Mouse (Mus musculus) bone marrow, adult 2 months (tissue): ENCODE data around the gene Tbce. TPM values are rescaled to one million over a fixed set of nuclear protein-coding genes. Genes with fewer than 3 reads are reported as not detected.
"Not testable (repeated sequence)": the region's sequence is repeated elsewhere in the genome, so short reads cannot be mapped to it uniquely, and the experiment has no call there.

Experiments
- H3K27ac ChIP-seq: fragments of 200-500 bp; 2 replicates; pipeline ENCODE4 v1.5.1; 2012; ENCODE audit warnings: low read depth, mild to moderate bottlenecking, control low read depth, inconsistent platforms, low read length; ENCODE audit not compliant: control insufficient read depth, poor library complexity, insufficient read depth
- H3K4me1 ChIP-seq: fragments of 200-500 bp; 2 replicates; pipeline ENCODE4 v1.6.1; 2011; ENCODE audit warnings: low read length; ENCODE audit not compliant: control insufficient read depth, insufficient read depth
- H3K4me3 ChIP-seq: fragments of 200-500 bp; replicated peaks from 2 replicates; pipeline ENCODE3; 2011; ENCODE audit warnings: mild to moderate bottlenecking, low read depth, low read length, control low read depth; ENCODE audit not compliant: control insufficient read depth
- CTCF ChIP-seq: fragments of 200-500 bp; IDR thresholded peaks from 2 replicates; pipeline ENCODE4 v1.5.1; 2011; ENCODE audit warnings: low read length, control low read depth; ENCODE audit not compliant: control insufficient read depth, insufficient read depth
- POLR2A ChIP-seq: fragments of 200-500 bp; IDR thresholded peaks from 2 replicates; pipeline ENCODE4 v1.6.1; 2011; ENCODE audit warnings: low read depth, mild to moderate bottlenecking, control low read depth, low read length, borderline replicate concordance; ENCODE audit not compliant: control insufficient read depth
- whole genome bisulfite sequencing: fragments of 180-500 bp; shearing (Covaris S2); methylation state at CpG from one replicate; pipeline ENCODE4 v1.1.7; 2018; 5-methylcytosine and 5-hydroxymethylcytosine counted together
- polyA plus RNA-seq: library from polyadenylated mRNA; stranded (reverse); fragments of >200 nt; gene quantifications from 2 replicates; pipeline ENCODE4 v1.2.4, GENCODE M21; 2011; ENCODE audit warnings: low replicate concordance; ENCODE audit not compliant: missing spikeins, insufficient read depth, insufficient read length

Gene Tbce
- polyA plus RNA-seq, 1 experiment: 159 TPM

- H3K4me1 ChIP-seq: no peaks in the 10 kb centered on the region
- H3K4me3 ChIP-seq: no peak overlapping the region
- no peak overlapping the region for H3K27ac ChIP-seq
- 80% methylated on average over 2 of the region's 2 CpGs for WGBS
- TF ChIP-seq POLR2A (no peak), CTCF (no peak)
Measured at GRCm38 (mm10) chr13:14006056-14006455, 33.4 kb downstream of the Tbce start.

DNA sequence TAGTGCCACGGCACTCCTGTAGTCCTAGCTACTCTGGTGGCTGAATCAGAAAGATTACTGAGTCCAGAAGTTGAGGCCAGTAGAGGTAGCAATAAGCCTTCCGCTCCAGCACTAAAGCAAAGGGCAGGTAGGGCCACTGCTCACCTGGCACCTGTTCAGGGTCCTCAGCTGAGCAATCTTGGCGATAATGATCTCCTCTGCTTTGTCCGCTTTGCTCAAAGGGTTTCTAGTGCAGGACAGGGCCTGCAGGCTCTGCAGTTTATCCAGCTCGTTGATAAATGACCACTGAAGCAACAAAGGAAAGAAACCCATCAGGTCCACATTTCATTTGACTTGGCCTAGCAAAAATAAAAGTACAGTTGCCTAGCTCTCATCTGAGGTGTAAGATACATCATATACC, 34.4 kb downstream of the Tbce start:
- Histone ChIP-seq H3K4me3 (no peak overlapping the region), H3K27ac (no peak overlapping the region), H3K4me1 (no peaks in the 10 kb centered on the region)
- WGBS: 92% methylated on average over 5 of the region's 5 CpGs
- no peak for TF ChIP-seq CTCF
- no peak for TF ChIP-seq POLR2A

GRCm38 (mm10) chr13:14004086-14004485, 35.4 kb downstream of the Tbce start:
- WGBS: 72% methylated on average over 4 of the region's 4 CpGs
- TF ChIP-seq POLR2A: no peak
- no peak for TF ChIP-seq CTCF
- Histone ChIP-seq H3K4me3 (no peak overlapping the region), H3K4me1 (no peaks in the 10 kb centered on the region), H3K27ac (no peak overlapping the region)

- Histone ChIP-seq H3K4me3 (no peak overlapping the region), H3K27ac (no peak overlapping the region), H3K4me1 (no peaks in the 10 kb centered on the region)
- WGBS: 88% methylated on average over 2 of the region's 2 CpGs
- TF ChIP-seq POLR2A (no peak), CTCF (no peak)
Measured at GRCm38 (mm10) chr13:14002706-14003105, 36.7 kb downstream of the Tbce start.

- no peaks in the 10 kb centered on the region for H3K4me1 ChIP-seq
- TF ChIP-seq POLR2A: no peak
- no peak for TF ChIP-seq CTCF
- H3K27ac ChIP-seq: no peak overlapping the region
- no peak overlapping the region for H3K4me3 ChIP-seq
- 95% methylated on average over 5 of the region's 5 CpGs for WGBS
Measured at GRCm38 (mm10) chr13:13997476-13997875, 42.0 kb downstream of the Tbce start.

GRCm38 (mm10) chr13:13995046-13995445, 44.4 kb downstream of the Tbce start:
- WGBS: 90% methylated on average over 5 of the region's 5 CpGs
- H3K27ac ChIP-seq: no peak overlapping the region
- no peak for TF ChIP-seq CTCF
- TF ChIP-seq POLR2A: no peak
- no peak overlapping the region for H3K4me3 ChIP-seq
- no peaks in the 10 kb centered on the region for H3K4me1 ChIP-seq

DNA sequence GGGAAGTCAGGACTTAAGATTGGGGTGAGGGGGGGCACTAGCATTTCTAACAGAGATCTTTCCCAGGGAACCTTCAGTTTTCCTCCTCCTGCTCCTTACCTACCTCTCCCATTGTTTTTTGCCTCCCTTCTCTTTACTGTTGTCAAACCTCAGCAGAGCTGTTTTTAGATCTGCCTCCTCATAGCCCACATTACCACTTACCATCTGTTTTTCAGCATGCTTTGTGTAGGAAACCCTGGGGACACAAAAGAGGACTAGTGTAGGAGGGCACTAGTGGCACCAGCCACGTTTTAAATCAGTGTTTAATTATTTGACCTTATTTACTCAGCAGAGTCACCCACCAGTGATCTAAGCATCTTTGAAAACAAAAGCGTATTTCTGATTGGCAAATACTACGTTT, 46.4 kb downstream of the Tbce start:
- WGBS: 83% methylated on average over 3 of the region's 3 CpGs
- TF ChIP-seq CTCF: no peak
- TF ChIP-seq POLR2A: no peak

DNA sequence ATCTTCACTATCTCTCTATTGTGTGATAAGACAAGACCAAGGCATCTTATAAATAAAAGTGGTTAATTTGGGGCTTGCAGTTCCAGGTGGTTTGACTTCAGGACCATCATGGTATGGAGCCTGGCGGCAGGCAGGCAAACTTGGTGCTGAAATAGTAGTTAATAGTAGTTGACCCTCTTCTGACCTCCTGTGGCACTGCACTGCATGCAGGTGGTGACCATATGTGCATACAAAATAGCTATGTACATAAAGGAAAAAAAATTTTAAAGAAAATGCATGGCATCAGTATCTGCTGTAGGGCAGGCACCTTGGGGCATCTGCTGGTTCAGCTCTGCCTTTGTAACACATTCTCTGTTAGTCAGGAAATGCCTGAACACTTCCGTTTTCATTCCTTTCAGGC, 49.0 kb downstream of the Tbce start:
- H3K27ac ChIP-seq: no peak overlapping the region
- TF ChIP-seq CTCF: no peak
- WGBS: 89% methylated on average over 2 of the region's 2 CpGs
- H3K4me1 ChIP-seq: no peaks in the 10 kb centered on the region
- H3K4me3 ChIP-seq: no peak overlapping the region

More for the DNA sequence above, 46.4 kb downstream of the Tbce start:
- Histone ChIP-seq H3K27ac (no peak overlapping the region), H3K4me1 (no peaks in the 10 kb centered on the region), H3K4me3 (no peak overlapping the region)

DNA sequence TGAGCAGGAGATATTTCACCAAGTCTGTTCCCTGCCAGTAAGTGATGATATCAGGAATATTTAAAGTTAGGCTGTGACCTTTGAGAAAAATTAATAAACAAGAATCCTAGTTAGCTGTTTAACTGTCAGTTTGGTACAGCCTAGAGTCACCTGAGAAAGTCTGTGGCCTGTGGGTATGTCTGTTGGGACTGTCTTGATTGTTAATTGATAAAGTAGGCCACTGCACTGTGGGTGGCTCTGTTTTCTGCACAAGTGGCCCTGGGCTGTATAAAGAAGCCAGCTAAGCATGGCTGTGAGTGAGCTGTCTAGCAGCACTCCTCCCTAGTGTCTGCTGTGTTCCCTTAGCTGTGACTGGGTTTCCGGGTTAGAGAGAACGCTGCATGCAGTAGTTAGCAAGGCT, 50.3 kb downstream of the Tbce start:
- 84% methylated on average over 2 of the region's 2 CpGs for WGBS
- Histone ChIP-seq H3K27ac (no peak overlapping the region), H3K4me3 (no peak overlapping the region), H3K4me1 (no peaks in the 10 kb centered on the region)
- TF ChIP-seq POLR2A (no peak), CTCF (no peak)

DNA sequence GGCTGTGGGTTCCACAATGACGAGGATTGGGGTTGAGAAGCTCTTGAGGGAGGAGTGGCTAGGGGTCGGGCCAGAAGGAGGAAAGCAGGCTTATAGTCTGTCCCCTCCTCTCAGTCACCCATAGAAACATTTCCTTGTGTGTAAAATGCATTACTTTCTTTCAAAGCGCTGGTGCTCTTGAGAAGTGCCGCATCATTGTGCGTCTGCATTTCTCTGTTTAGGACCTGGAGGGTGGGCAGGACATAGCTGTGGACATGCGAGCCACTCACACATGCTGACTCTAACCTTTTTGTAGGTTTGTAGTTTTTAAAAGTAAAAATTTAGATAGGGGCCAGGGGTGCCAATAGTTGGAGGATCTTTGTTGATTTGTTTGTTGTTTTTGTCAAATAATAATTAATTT, 55.9 kb downstream of the Tbce start:
- Histone ChIP-seq H3K4me3 (no peak overlapping the region), H3K4me1 (no peaks in the 10 kb centered on the region), H3K27ac (no peak overlapping the region)
- TF ChIP-seq POLR2A (no peak), CTCF (no peak)
- WGBS: 77% methylated on average over 6 of the region's 6 CpGs

GRCm38 (mm10) chr13:13981842-13982241, 57.6 kb downstream of the Tbce start:
- H3K4me1 ChIP-seq, H3K4me3 ChIP-seq, H3K27ac ChIP-seq: not testable (repeated sequence)
- 33% methylated on average over 1 of the region's 1 CpGs for WGBS
